Mouse (Mus musculus) granulocyte monocyte progenitor cell, adult 5-6 weeks (primary cell): Measurements from ENCODE around the gene Ftl1. TPM values are rescaled to one million over a fixed set of nuclear protein-coding genes. Genes with fewer than 3 reads are reported as not detected.

Experiments
- ATAC-seq: replicated peaks from 2 replicates; pipeline ENCODE4 v1.8.0; 2016; ENCODE audit warnings: mild to moderate bottlenecking, moderate TSS enrichment, inconsistent platforms; ENCODE audit not compliant: poor library complexity, severe bottlenecking
- total RNA-seq, 2 experiments: library from RNA; stranded (forward) in 1 of 2; stranded (reverse) in 1 of 2; fragments of 200-712, 200-1000 nt in 1 of 2; fragments of >200 nt in 1 of 2; fragmentation: Nextera tagmentation in 1 of 2; gene quantifications; 2 replicates each; pipeline ENCODE4 v1.2.3; 2014 to 2017

Ftl1 gene
- total RNA-seq, 2 experiments from 2014 or later: 1,064 to 1,113 TPM

GRCm38 (mm10) chr7:45456721-45457203 lies 2.9 kb downstream of the Ftl1 start:
- ATAC-seq: no peak

- ATAC-seq: no peak
Observed at GRCm38 (mm10) chr7:45455932-45456696, 3.6 kb downstream of the Ftl1 start.

- ATAC-seq: no peak
Observed at GRCm38 (mm10) chr7:45454971-45455370, 4.7 kb downstream of the Ftl1 start.

- peak; percentile 84 for ATAC-seq
Observed at GRCm38 (mm10) chr7:45451344-45451982, 8.2 kb downstream of the Ftl1 start.

- ATAC-seq: no peak
Observed at GRCm38 (mm10) chr7:45449974-45450373, 9.7 kb downstream of the Ftl1 start.

GRCm38 (mm10) chr7:45447325-45447990 lies 12.2 kb downstream of the Ftl1 start:
- peak; percentile 47 for ATAC-seq

- no peak for ATAC-seq
Observed at GRCm38 (mm10) chr7:45446589-45446988, 13.1 kb downstream of the Ftl1 start.

GRCm38 (mm10) chr7:45443526-45444420 lies 15.9 kb downstream of the Ftl1 start:
- ATAC-seq: no peak

- ATAC-seq: no peak
Observed at GRCm38 (mm10) chr7:45437521-45438276, 22.0 kb downstream of the Ftl1 start, which contains the start of gene Ruvbl2. Ruvbl2 (minus strand) TSS chr7:45438096.

- no peak for ATAC-seq
Observed at GRCm38 (mm10) chr7:45437046-45437445, 22.6 kb downstream of the Ftl1 start.

- ATAC-seq: no peak
Observed at GRCm38 (mm10) chr7:45436444-45436843, 23.2 kb downstream of the Ftl1 start.

- ATAC-seq: no peak
Observed at GRCm38 (mm10) chr7:45435038-45435437, 24.6 kb downstream of the Ftl1 start.

- peak; percentile 82 for ATAC-seq
Observed at GRCm38 (mm10) chr7:45434203-45435015, 25.3 kb downstream of the Ftl1 start, which contains the start of gene Gys1. Gys1 (plus strand) TSS chr7:45434844.

GRCm38 (mm10) chr7:45433835-45434202 lies 25.9 kb downstream of the Ftl1 start:
- ATAC-seq: no peak

GRCm38 (mm10) chr7:45426556-45426955 lies 33.1 kb downstream of the Ftl1 start:
- ATAC-seq: no peak

- ATAC-seq: no peak
Observed at GRCm38 (mm10) chr7:45421194-45421593, 38.5 kb downstream of the Ftl1 start.

GRCm38 (mm10) chr7:45420615-45420919 lies 39.1 kb downstream of the Ftl1 start, which contains the start of gene Lhb:
Lhb (plus strand) TSS chr7:45420820.
- ATAC-seq: no peak

GRCm38 (mm10) chr7:45419859-45420614 lies 39.6 kb downstream of the Ftl1 start:
- ATAC-seq: no peak
